In genomic region chr4:31727498-31728148, GRCm38 (mm10) we compare ENCODE assay signal across 27 mouse cellular contexts.
A peak's percentile ranks its signal among the peaks of the same experiment; 100 is the strongest.
DNase-seq lines count a peak whose midpoint lies in the region; ATAC-seq lines count a peak whose summit lies in the region.
"Had no signal": no experiment of that assay in that cellular context is flagged by ENCODE, and none has a peak within 500 bp of the region (broad histone marks: within the 10 kb centered on the region; RNA-seq: fewer than 3 reads in every experiment).

No protein-coding gene starts in this region.

- no peak overlapping the region for H3K9ac ChIP-seq in hindbrain, embryonic 12.5 days
- no peak overlapping the region for H3K9ac ChIP-seq in forebrain, embryonic 14.5 days (ENCODE audit: low read length)
- H3K9ac ChIP-seq in hindbrain, embryonic 16.5 days (ENCODE audit: low read depth, low read length) = no peak overlapping the region
- no peak overlapping the region for H3K9ac ChIP-seq in intestine, embryonic 15.5 days
- H3K9ac ChIP-seq: heart, embryonic 12.5 days; hindbrain, embryonic 15.5 days; liver, embryonic 13.5 days; neural tube, embryonic 13.5 days had no signal

- H3K4me1 ChIP-seq in hindbrain, embryonic 12.5 days = no peaks in the 10 kb centered on the region
- peaks cover 14% of the 10 kb centered on the region; the same call in 1 of the 2 replicates for H3K4me1 ChIP-seq in hindbrain, embryonic 10.5 days (replicated peaks)
- peaks cover 9% of the 10 kb centered on the region for H3K4me1 ChIP-seq in forebrain, embryonic 14.5 days (ENCODE audit: control insufficient read depth, insufficient read depth, low read length)
- no peaks in the 10 kb centered on the region for H3K4me1 ChIP-seq in hindbrain, embryonic 16.5 days (ENCODE audit: control insufficient read depth, insufficient read depth, low read depth, low read length)
- H3K4me1 ChIP-seq in intestine, embryonic 15.5 days (replicated peaks) = no peaks in the 10 kb centered on the region
- H3K4me1 ChIP-seq: heart, embryonic 12.5 days; hindbrain, embryonic 15.5 days; liver, embryonic 13.5 days; megakaryocyte, embryonic 14.5 days had no signal

- H3K4me2 ChIP-seq in hindbrain, embryonic 12.5 days (replicated peaks) = no peak overlapping the region
- H3K4me2 ChIP-seq in forebrain, embryonic 14.5 days (ENCODE audit: low read length) = peak overlapping the region; percentile 14; the same call in 1 of the 2 replicates
- no peak overlapping the region for H3K4me2 ChIP-seq in hindbrain, embryonic 16.5 days (ENCODE audit: low read length)
- H3K4me2 ChIP-seq in intestine, embryonic 15.5 days (replicated peaks) = no peak overlapping the region
- H3K4me2 ChIP-seq: heart, embryonic 12.5 days; hindbrain, embryonic 15.5 days; liver, embryonic 13.5 days; neural tube, embryonic 13.5 days had no signal

- WGBS in hindbrain, embryonic 12.5 days = 60% methylated on average over 9 of the region's 9 CpGs
- 77% methylated on average over 9 of the region's 9 CpGs for WGBS in hindbrain, embryonic 10.5 days
- WGBS in forebrain, embryonic 14.5 days = 12% methylated on average over 9 of the region's 9 CpGs
- 45% methylated on average over 9 of the region's 9 CpGs for WGBS in hindbrain, embryonic 16.5 days
- WGBS in intestine, embryonic 15.5 days = 89% methylated on average over 9 of the region's 9 CpGs

- no peaks in the 10 kb centered on the region for H3K9me3 ChIP-seq in hindbrain, embryonic 12.5 days (replicated peaks)
- H3K9me3 ChIP-seq in hindbrain, embryonic 10.5 days = no peaks in the 10 kb centered on the region
- no peaks in the 10 kb centered on the region for H3K9me3 ChIP-seq in forebrain, embryonic 14.5 days (replicated peaks; ENCODE audit: control insufficient read depth, low read length)
- no peaks in the 10 kb centered on the region for H3K9me3 ChIP-seq in hindbrain, embryonic 16.5 days (ENCODE audit: control insufficient read depth, low read length)
- H3K9me3 ChIP-seq in intestine, embryonic 15.5 days = no peaks in the 10 kb centered on the region
- H3K9me3 ChIP-seq: heart, embryonic 12.5 days; hindbrain, embryonic 15.5 days; liver, embryonic 13.5 days; neural tube, embryonic 13.5 days had no signal

- DNase-seq in hindbrain, embryonic 10.5 days (ENCODE audit: low spot score) = no peak
- peak; percentile 13 for DNase-seq in R1 (ENCODE audit: low read depth, low spot score)
- peak; percentile 81 for DNase-seq in forebrain, embryonic 14.5 days (ENCODE audit: low spot score)
- DNase-seq in adrenal gland, postnatal 4 days (ENCODE audit: low spot score in 2 of 2) = no peak
- DNase-seq: adrenal gland, postnatal 36 days; cerebellum, adult 11-12 months; cerebellum, postnatal 14 days; gastrocnemius, postnatal 25 days; heart, adult 18-20 months; heart, postnatal 10 days; kidney, adult 18-20 months; layer of hippocampus, adult 9-11 months; liver, embryonic 13.5 days; lung, adult 2 months; lung, postnatal 36 days; right cerebral cortex, postnatal 4 days; thymus, adult 2 months; thymus, postnatal 4 days had no signal

- peak; percentile 46; the same call in 1 of the 2 replicates for ATAC-seq in hindbrain, embryonic 12.5 days (ENCODE audit: low FRiP score)
- ATAC-seq in forebrain, embryonic 14.5 days = peak; percentile 92
- ATAC-seq in hindbrain, embryonic 16.5 days = 0 out of 2 replicates have a peak, but pooled peaks have one; percentile 45
- no peak for ATAC-seq in intestine, embryonic 15.5 days
- ATAC-seq: CD4-positive, CD25-positive, alpha-beta regulatory T cell, adult 4 months had no signal

- H3K27me3 ChIP-seq in hindbrain, embryonic 12.5 days = no peaks in the 10 kb centered on the region
- no peaks in the 10 kb centered on the region for H3K27me3 ChIP-seq in hindbrain, embryonic 10.5 days (ENCODE audit: insufficient read depth, poor library complexity, severe bottlenecking)
- H3K27me3 ChIP-seq in forebrain, embryonic 14.5 days (replicated peaks; ENCODE audit: control insufficient read depth, insufficient read depth, low read length) = no peaks in the 10 kb centered on the region
- no peaks in the 10 kb centered on the region for H3K27me3 ChIP-seq in hindbrain, embryonic 16.5 days (replicated peaks; ENCODE audit: control insufficient read depth, insufficient read depth, low read length)
- no peaks in the 10 kb centered on the region for H3K27me3 ChIP-seq in intestine, embryonic 15.5 days (replicated peaks)
- H3K27me3 ChIP-seq: heart, embryonic 12.5 days; hindbrain, embryonic 15.5 days; liver, embryonic 13.5 days; megakaryocyte, embryonic 14.5 days; neural tube, embryonic 13.5 days had no signal

- no peaks in the 10 kb centered on the region for H3K36me3 ChIP-seq in hindbrain, embryonic 12.5 days
- no peaks in the 10 kb centered on the region for H3K36me3 ChIP-seq in hindbrain, embryonic 10.5 days
- H3K36me3 ChIP-seq in forebrain, embryonic 14.5 days (ENCODE audit: control insufficient read depth, insufficient read depth, low read length) = no peaks in the 10 kb centered on the region
- H3K36me3 ChIP-seq in hindbrain, embryonic 16.5 days (ENCODE audit: control insufficient read depth, insufficient read depth, low read length) = no peaks in the 10 kb centered on the region
- H3K36me3 ChIP-seq in intestine, embryonic 15.5 days = no peaks in the 10 kb centered on the region
- H3K36me3 ChIP-seq: heart, embryonic 12.5 days; hindbrain, embryonic 15.5 days; liver, embryonic 13.5 days; neural tube, embryonic 13.5 days had no signal

- no peak overlapping the region for H3K4me3 ChIP-seq in hindbrain, embryonic 12.5 days
- H3K4me3 ChIP-seq in hindbrain, embryonic 10.5 days = no peak overlapping the region
- no peak overlapping the region for H3K4me3 ChIP-seq in forebrain, embryonic 14.5 days (ENCODE audit: low read depth, low read length)
- H3K4me3 ChIP-seq in hindbrain, embryonic 16.5 days (ENCODE audit: low read length) = no peak overlapping the region
- no peak overlapping the region for H3K4me3 ChIP-seq in intestine, embryonic 15.5 days (replicated peaks)
- H3K4me3 ChIP-seq: heart, embryonic 12.5 days; hindbrain, embryonic 15.5 days; liver, embryonic 13.5 days; megakaryocyte, embryonic 14.5 days; neural tube, embryonic 13.5 days had no signal

- no peak overlapping the region for H3K27ac ChIP-seq in hindbrain, embryonic 12.5 days
- H3K27ac ChIP-seq in hindbrain, embryonic 10.5 days = no peak overlapping the region
- H3K27ac ChIP-seq in forebrain, embryonic 14.5 days (ENCODE audit: low read depth, low read length) = peak overlapping the region; percentile 41; the same call in 1 of the 2 replicates
- no peak overlapping the region for H3K27ac ChIP-seq in hindbrain, embryonic 16.5 days (ENCODE audit: low read depth, low read length)
- H3K27ac ChIP-seq in intestine, embryonic 15.5 days = no peak overlapping the region
- H3K27ac ChIP-seq: hindbrain, embryonic 15.5 days; liver, embryonic 13.5 days; neural tube, embryonic 13.5 days; stomach, postnatal 0 days had no signal

Comparison
In these comparisons a context has a peak if more than half of its experiments do, and no peak if none do; other contexts are left out.
1. DNase-seq: peak in R1 (single experiment) and forebrain, embryonic 14.5 days (single experiment); none in hindbrain, embryonic 10.5 days (single experiment) and adrenal gland, postnatal 4 days (0 of 2).